Mouse (Mus musculus) heart, embryonic 14.5 days (tissue): ENCODE data around the gene Aoc1. TPM values are rescaled to one million over a fixed set of nuclear protein-coding genes. Genes with fewer than 3 reads are reported as not detected.
"Not testable (repeated sequence)": the region's sequence is repeated elsewhere in the genome, so short reads cannot be mapped to it uniquely, and the experiment has no call there.

Experiments used
- ATAC-seq: fragments of 200-750 bp; cut with Nextera tagmentation; 2 replicates; pipeline ENCODE4 v1.8.0; 2017; ENCODE audit warnings: low read depth, moderate TSS enrichment; ENCODE audit not compliant: insufficient number of reproducible peaks, insufficient read depth, low FRiP score
- H3K27ac ChIP-seq, 2 experiments: fragments of 200-500 bp in 1 of 2; fragments of 300-500 bp in 1 of 2; sonication (generic) in 1 of 2; replicated peaks in 1 of 2; 2 replicates each; pipeline ENCODE4 v1.5.1; 2012 to 2014; ENCODE audit warnings: low read depth in 2 of 2, low read length in 2 of 2, control low read depth in 1 of 2, mild to moderate bottlenecking in 1 of 2, mixed read lengths in 1 of 2; ENCODE audit not compliant: control insufficient read depth in 1 of 2, insufficient read depth in 1 of 2
- H3K27me3 ChIP-seq: fragments of 300-500 bp; sonication (generic); 2 replicates; pipeline ENCODE4 v1.6.1; 2014; ENCODE audit warnings: mild to moderate bottlenecking, low read length, control low read depth; ENCODE audit not compliant: control insufficient read depth, insufficient read depth
- H3K36me3 ChIP-seq: fragments of 300-500 bp; sonication (generic); 2 replicates; pipeline ENCODE4 v1.6.1; 2014; ENCODE audit warnings: mild to moderate bottlenecking, control low read depth, low read length, mixed read lengths; ENCODE audit not compliant: control insufficient read depth, insufficient read depth
- H3K4me1 ChIP-seq, 2 experiments: fragments of 200-500 bp in 1 of 2; fragments of 300-500 bp in 1 of 2; sonication (generic) in 1 of 2; 2 replicates each; pipeline ENCODE4 v1.6.1; 2012 to 2014; ENCODE audit warnings: low read length in 2 of 2, control low read depth in 1 of 2, mixed read lengths in 1 of 2; ENCODE audit not compliant: control insufficient read depth in 2 of 2, insufficient read depth in 2 of 2
- H3K4me2 ChIP-seq: fragments of 300-500 bp; sonication (generic); 2 replicates; pipeline ENCODE4 v1.6.1; 2014; ENCODE audit warnings: mild to moderate bottlenecking, low read length
- H3K4me3 ChIP-seq, 2 experiments: fragments of 200-500 bp in 1 of 2; fragments of 300-500 bp in 1 of 2; sonication (generic) in 1 of 2; 2 replicates each; pipeline ENCODE4 v1.5.1; 2012 to 2014; ENCODE audit warnings: low read length in 2 of 2, mild to moderate bottlenecking in 2 of 2, control low read depth in 1 of 2, low read depth in 1 of 2, moderate library complexity in 1 of 2; ENCODE audit not compliant: control insufficient read depth in 1 of 2, insufficient read depth in 1 of 2
- H3K9ac ChIP-seq: fragments of 300-500 bp; sonication (generic); 2 replicates; pipeline ENCODE4 v1.6.1; 2014; ENCODE audit warnings: mild to moderate bottlenecking, low read length
- H3K9me3 ChIP-seq: fragments of 300-500 bp; sonication (generic); 2 replicates; pipeline ENCODE4 v1.6.1; 2016; ENCODE audit warnings: low read length, control low read depth; ENCODE audit not compliant: control insufficient read depth
- whole genome bisulfite sequencing: fragments of 180-500 bp; shearing (Covaris S2); extraction: QIAGEN DNeasy Blood & Tissue Kit; methylation state at CpG from one replicate; pipeline ENCODE4 v1.1.7; 2014; 5-methylcytosine and 5-hydroxymethylcytosine counted together
- polyA plus RNA-seq: library from polyadenylated mRNA; unstranded; fragments of >200 nt; fragmentation: Nextera tagmentation; extraction: Ambion mirVana; gene quantifications from 2 replicates; pipeline ENCODE4 v1.2.1, GENCODE M21; 2014

Aoc1 gene
- polyA plus RNA-seq, 1 experiment from 2014 or later: not detected

DNA sequence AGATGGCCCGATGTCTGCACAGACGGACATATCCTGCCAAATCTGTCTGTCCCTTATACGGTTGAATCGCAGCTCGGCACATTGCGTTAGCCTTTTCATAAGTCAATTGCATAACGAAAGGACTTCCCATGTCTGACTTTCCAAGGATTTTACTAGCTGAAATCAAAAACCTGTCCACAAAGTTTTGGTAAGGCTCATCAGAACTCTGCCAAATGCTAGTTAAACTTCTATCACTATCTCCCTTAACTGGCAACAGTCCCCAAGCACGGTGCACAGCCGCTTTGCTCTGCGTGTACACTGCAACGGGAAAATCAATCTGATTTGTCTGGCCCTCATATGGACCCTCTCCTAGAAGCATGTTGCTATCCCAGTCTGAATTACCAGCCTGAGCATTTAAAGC lies 28.6 kb downstream of the Aoc1 start:
- not testable (repeated sequence) for H3K9ac ChIP-seq, H3K27ac ChIP-seq, H3K9me3 ChIP-seq, ATAC-seq, H3K27me3 ChIP-seq, H3K36me3 ChIP-seq, H3K4me2 ChIP-seq, H3K4me1 ChIP-seq, H3K4me3 ChIP-seq
- WGBS: 87% methylated on average over 11 of the region's 11 CpGs

DNA sequence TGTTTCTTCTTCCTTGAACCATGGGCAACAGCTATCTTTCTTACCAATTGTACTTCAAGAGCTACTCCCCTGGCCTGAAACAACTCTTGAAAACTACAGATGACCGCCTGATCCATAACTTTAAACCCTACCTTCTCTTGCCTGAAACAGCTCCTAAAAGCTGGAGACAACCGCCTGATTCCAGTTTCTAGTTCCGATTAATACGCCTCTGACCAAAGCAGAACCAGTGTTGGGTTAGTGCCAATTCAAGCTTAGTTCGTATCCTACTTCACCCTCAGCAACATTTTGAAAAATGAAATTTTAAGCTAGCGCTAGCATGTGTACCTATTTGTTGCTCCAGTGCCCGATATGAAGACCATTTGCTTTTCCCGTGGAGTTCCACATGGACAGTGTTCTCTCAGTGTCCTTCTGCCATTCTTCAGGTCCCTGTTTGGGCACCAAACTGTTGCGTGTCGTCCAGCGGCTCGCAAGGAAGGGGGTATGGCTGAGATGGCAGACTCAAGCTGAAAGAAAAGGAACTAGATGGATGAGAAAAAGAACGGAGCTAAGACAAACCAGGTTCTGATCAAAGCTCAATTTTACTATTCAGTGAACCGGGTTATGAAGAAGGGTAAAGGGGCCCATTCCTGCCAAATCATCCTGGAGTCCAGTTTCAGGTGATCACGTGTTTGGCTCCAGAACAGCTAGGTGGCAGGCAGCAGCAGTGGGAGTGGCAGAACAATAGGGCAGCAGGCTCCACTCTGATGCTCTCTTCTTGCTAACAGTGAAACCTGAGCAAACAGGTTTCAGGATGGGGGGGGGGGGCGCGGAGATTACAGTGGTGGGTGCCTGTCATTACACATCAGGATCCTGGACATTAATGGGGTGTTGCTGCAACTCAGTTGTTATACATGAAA lies 30.1 kb downstream of the Aoc1 start:
- ATAC-seq: no peak
- Histone ChIP-seq H3K27ac (no peak overlapping the region), H3K9ac (no peak overlapping the region), H3K4me2 (no peak overlapping the region), H3K9me3 (no peaks in the 10 kb centered on the region), H3K27me3 (no peaks in the 10 kb centered on the region), H3K4me3 (no peak overlapping the region), H3K4me1 (no peaks in the 10 kb centered on the region), H3K36me3 (no peaks in the 10 kb centered on the region)
- WGBS: 83% methylated on average over 17 of the region's 17 CpGs

DNA sequence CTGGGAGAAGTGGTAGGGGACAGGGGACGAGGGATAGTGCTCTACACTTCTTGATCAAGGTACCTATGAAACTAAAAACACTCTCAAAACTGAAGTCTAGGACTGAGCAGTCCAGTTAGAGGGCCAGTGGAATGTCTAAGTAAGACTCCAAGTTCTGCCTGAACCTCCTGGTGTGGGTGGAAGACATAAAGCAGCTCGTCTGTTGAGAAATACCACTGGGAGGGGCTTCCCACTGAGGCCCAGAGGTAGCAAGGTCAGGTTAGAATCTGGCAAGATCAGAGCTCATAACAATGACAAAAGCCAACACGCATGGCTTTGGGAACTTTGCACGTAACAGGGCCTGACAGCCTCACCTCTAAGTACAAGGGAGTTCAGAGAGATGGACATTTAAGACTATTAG lies 30.7 kb downstream of the Aoc1 start:
- Histone ChIP-seq H3K9ac (no peak overlapping the region), H3K36me3 (no peaks in the 10 kb centered on the region), H3K4me3 (no peak overlapping the region), H3K27me3 (no peaks in the 10 kb centered on the region), H3K4me2 (no peak overlapping the region), H3K27ac (no peak overlapping the region), H3K9me3 (no peaks in the 10 kb centered on the region), H3K4me1 (no peaks in the 10 kb centered on the region)
- 64% methylated on average over 4 of the region's 4 CpGs for WGBS
- ATAC-seq: no peak

DNA sequence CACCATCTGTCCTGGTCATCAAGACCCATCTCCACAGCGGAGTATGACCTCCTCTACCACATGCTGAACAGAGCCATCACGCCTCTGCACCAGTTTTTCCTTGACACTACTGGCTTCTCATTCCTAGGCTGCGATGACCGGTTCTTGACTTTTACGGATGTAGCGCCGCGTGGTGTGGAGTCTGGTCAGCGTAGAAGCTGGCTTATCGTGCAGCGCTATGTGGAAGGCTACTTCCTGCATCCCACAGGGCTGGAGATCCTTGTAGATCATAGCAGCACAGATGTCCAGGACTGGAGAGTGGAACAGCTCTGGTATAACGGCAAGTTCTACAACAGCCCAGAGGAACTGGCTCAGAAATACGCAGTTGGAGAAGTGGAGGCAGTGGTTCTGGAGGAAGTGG lies 32.9 kb downstream of the Aoc1 start:
- H3K4me1 ChIP-seq: no peaks in the 10 kb centered on the region
- no peaks in the 10 kb centered on the region for H3K9me3 ChIP-seq
- H3K36me3 ChIP-seq: no peaks in the 10 kb centered on the region
- WGBS: 87% methylated on average over 13 of the region's 13 CpGs
- no peak overlapping the region for H3K4me3 ChIP-seq
- H3K27ac ChIP-seq: no peak overlapping the region
- ATAC-seq: no peak
- H3K4me2 ChIP-seq: no peak overlapping the region
- no peak overlapping the region for H3K9ac ChIP-seq
- H3K27me3 ChIP-seq: no peaks in the 10 kb centered on the region

GRCm38 (mm10) chr6:48906371-48906770 lies 33.7 kb downstream of the Aoc1 start:
- WGBS: 88% methylated on average over 14 of the region's 14 CpGs
- Histone ChIP-seq H3K27me3 (no peaks in the 10 kb centered on the region), H3K27ac (no peak overlapping the region), H3K9me3 (no peaks in the 10 kb centered on the region), H3K36me3 (no peaks in the 10 kb centered on the region), H3K9ac (no peak overlapping the region), H3K4me3 (no peak overlapping the region), H3K4me1 (no peaks in the 10 kb centered on the region), H3K4me2 (no peak overlapping the region)
- ATAC-seq: no peak

- Histone ChIP-seq H3K9me3 (no peaks in the 10 kb centered on the region), H3K4me2 (no peak overlapping the region), H3K4me3 (no peak overlapping the region), H3K9ac (no peak overlapping the region), H3K27me3 (no peaks in the 10 kb centered on the region), H3K4me1 (no peaks in the 10 kb centered on the region), H3K27ac (no peak overlapping the region), H3K36me3 (no peaks in the 10 kb centered on the region)
- no peak for ATAC-seq
- 57% methylated on average over 1 of the region's 1 CpGs for WGBS
Measured at GRCm38 (mm10) chr6:48909229-48909628, 36.5 kb downstream of the Aoc1 start.

DNA sequence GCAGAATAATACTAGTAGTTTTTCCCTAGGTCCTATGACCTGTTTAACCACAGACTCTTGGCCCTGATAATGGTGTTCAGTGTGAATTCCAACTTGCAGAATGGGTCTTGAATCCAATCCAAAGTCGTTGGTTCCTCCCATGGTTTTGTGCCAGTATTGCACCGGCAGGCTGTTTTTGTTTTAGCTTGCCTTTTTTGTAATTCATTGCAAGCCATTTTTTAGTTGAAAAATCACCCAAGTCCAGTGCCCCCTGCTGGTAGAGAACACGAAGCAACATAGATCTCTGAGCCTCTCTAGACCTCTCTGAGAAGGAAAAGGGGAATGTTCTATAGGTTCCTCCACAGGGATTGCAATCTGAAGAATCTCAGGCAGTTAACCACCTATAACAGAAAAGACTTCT lies 39.3 kb downstream of the Aoc1 start:
- Histone ChIP-seq H3K4me1 (no peaks in the 10 kb centered on the region), H3K36me3 (no peaks in the 10 kb centered on the region), H3K27ac (no peak overlapping the region), H3K4me2 (no peak overlapping the region), H3K27me3 (no peaks in the 10 kb centered on the region), H3K4me3 (no peak overlapping the region), H3K9me3 (no peaks in the 10 kb centered on the region), H3K9ac (no peak overlapping the region)
- no peak for ATAC-seq
- WGBS: 38% methylated on average over 3 of the region's 3 CpGs

DNA sequence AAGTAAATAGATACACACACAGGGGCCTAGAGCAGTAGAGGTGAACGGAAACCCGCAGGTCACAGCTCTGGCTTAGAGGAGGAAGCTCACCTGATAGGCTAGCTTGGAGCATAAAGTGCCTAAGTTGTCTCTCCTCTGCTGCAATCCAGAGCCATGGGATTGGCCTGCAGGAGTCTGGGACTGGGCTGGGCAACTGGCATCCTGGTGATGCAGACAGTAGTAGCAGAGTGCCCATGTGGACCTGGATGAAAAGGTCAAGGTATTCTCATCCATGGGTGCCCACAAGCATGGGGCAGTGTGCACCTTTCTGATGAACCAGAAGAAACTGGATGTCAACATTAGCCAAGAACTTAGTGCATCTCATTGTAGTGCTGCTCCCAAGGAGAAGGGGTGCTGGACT lies 40.9 kb downstream of the Aoc1 start:
- H3K9me3 ChIP-seq: no peaks in the 10 kb centered on the region
- no peaks in the 10 kb centered on the region for H3K4me1 ChIP-seq
- 89% methylated on average over 2 of the region's 2 CpGs for WGBS
- no peak overlapping the region for H3K9ac ChIP-seq
- no peak overlapping the region for H3K4me2 ChIP-seq
- no peaks in the 10 kb centered on the region for H3K27me3 ChIP-seq
- ATAC-seq: no peak
- H3K27ac ChIP-seq: no peak overlapping the region
- no peaks in the 10 kb centered on the region for H3K36me3 ChIP-seq
- no peak overlapping the region for H3K4me3 ChIP-seq
